Mouse (Mus musculus): Measurements from ENCODE around the gene Ptafr. TPM values are rescaled to one million over a fixed set of nuclear protein-coding genes. Genes with fewer than 3 reads are reported as not detected.
A peak's percentile ranks its signal among the peaks of the same experiment; 100 is the strongest.

Gene Ptafr
- total and polyA plus RNA-seq, 3 experiments = 0.31 to 1.1 TPM; not detected in 1

DNA sequence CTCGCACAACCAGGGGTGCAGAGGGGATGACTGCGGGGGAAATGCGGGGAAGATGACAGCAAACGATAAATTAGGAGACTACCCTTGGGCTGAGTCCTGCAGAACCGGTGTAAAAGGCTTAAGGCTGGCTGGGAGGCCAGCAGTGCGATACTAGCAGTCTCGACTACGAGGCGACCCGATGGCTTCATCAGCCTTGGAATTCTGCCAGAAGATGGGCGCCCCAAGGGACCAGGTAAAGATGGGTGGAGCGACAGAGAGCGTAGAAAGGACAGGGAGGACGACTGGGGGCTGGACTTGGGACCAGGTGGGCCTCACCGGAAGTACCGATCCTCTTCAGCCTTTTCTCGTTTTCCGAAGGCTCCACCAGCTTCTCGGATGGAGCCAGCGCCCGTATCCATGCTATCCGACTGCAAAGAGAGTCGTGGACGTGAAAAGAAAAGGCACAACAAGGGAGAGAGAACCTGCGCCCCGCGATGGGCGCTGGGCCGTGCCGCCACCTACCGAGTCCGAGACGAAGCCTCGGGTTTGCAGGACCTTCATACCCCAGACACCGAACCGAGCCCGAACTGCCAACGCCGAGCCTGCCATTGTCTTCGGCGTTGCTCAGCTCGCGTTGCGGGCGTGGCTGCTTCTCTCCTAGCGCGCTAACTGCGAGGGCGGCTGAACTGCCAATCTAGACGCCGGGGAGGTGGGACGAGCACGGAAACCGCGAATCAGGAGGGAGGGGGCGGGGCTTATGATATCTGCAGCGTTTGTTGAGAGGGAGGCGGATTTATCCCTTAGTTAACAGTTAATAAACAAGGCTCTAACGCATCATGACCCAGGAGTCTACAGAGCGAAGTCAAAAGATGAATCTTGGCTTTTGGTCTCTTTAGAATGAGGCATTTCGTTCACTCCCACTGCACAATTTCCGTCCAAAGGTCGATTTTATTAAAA, 30.6 kb upstream of the Ptafr start, which contains the start of gene Atpif1:
Gene Atpif1, minus strand, starts transcription at position 679 of the 936 bp plus-strand sequence.
- dilution Hi-C loops (cut with MboI; ENCODE audit: extremely low pct_ligation_motif_present, extremely low pct_unique_long_range_greater_than_20kb, low sequenced_read_pairs) = no loop called here
- H3K4me1 ChIP-seq (ENCODE audit: control insufficient read depth in 1 of 2, insufficient read depth in 2 of 2) = peaks cover 6 to 41% of the 10 kb centered on the region in 2 experiments

More for the DNA sequence above, 30.6 kb upstream of the Ptafr start, which contains the start of gene Atpif1:
- Histone ChIP-seq H3K36me3 (replicated peaks in 1 of 2; ENCODE audit: control insufficient read depth in 1 of 2, insufficient read depth in 1 of 2, low read length in 1 of 2) (peaks cover 2 to 34% of the 10 kb centered on the region in 2 experiments), H3K4me2 (ENCODE audit: insufficient read depth, low read depth, poor library complexity, severe bottlenecking) (peak within 1 kb of the TSS; percentile 99), H3K4me3 (replicated peaks in 1 of 3; ENCODE audit: low read depth in 2 of 3, low read length in 2 of 3, poor library complexity in 1 of 3) (peak within 1 kb of the TSS; percentile 78 to 92 (median 89)), H3K79me2 (replicated peaks; ENCODE audit: control insufficient read depth, extremely low read depth, insufficient read depth, poor library complexity, severe bottlenecking) (peaks cover 33% of the 10 kb centered on the region), H3K27ac (ENCODE audit: insufficient read depth, low read depth) (peak within 1 kb of the TSS; percentile 86), H3K27me3 (replicated peaks) (no peaks in the 10 kb centered on the region), H3K9me3 (replicated peaks; ENCODE audit: low read length) (no peaks in the 10 kb centered on the region), H3K9ac (ENCODE audit: insufficient read depth, low read depth) (peak within 1 kb of the TSS; percentile 96)
- peak; percentile 96 for DNase-seq (ENCODE audit: extremely low read depth)
- 0 out of 2 replicates have a peak, but pooled peaks have one; percentile 4 for TF ChIP-seq IRF4 (IDR thresholded peaks at IDR 0.05; ENCODE audit: low read depth, low read length)
- TF ChIP-seq HCFC1 (IDR thresholded peaks at IDR 0.05; ENCODE audit: low read depth, low read length) = no peak; the same call in 1 of the 2 replicates
- no peak for TF ChIP-seq USF2 (conservative IDR thresholded peaks at IDR 0.05; ENCODE audit: low read depth, low read length)
- no peak for TF ChIP-seq MAZ (IDR thresholded peaks at IDR 0.05; ENCODE audit: low read depth, low read length)
- no peak for TF ChIP-seq PAX5 (IDR thresholded peaks at IDR 0.05; ENCODE audit: low read length)
- peak; percentile 32; the same call in 1 of the 2 replicates for TF ChIP-seq CHD2 (IDR thresholded peaks at IDR 0.05; ENCODE audit: low read length)
- TF ChIP-seq ETS1 (conservative IDR thresholded peaks at IDR 0.05; ENCODE audit: low read depth, low read length) = no peak
- no peak; the same call in 1 of the 2 replicates for TF ChIP-seq SIN3A (IDR thresholded peaks at IDR 0.05; ENCODE audit: low read length)
- TF ChIP-seq E2F4 (IDR thresholded peaks at IDR 0.05; ENCODE audit: insufficient replicate concordance, low read depth, low read length) = no peak
- no peak for TF ChIP-seq CHD1 (IDR thresholded peaks at IDR 0.05; ENCODE audit: low read depth, low read length)
- peak; percentile 24; the same call in 1 of the 2 replicates for TF ChIP-seq TCF12 (IDR thresholded peaks at IDR 0.05; ENCODE audit: low read depth, low read length)
- no peak; the same call in 1 of the 2 replicates for TF ChIP-seq NELFE (IDR thresholded peaks at IDR 0.05; ENCODE audit: low read depth, low read length)
- TF ChIP-seq POLR2A (IDR thresholded peaks at IDR 0.05; ENCODE audit: low read depth, low read length) = no peak; the same call in 1 of the 2 replicates
- no peak; the same call in 1 of the 2 replicates for TF ChIP-seq ELF1 (IDR thresholded peaks at IDR 0.05; ENCODE audit: low read depth, low read length)
- TF ChIP-seq ZC3H11A (IDR thresholded peaks at IDR 0.05; ENCODE audit: low read depth, low read length) = no peak
- TF ChIP-seq ZMIZ1 (IDR thresholded peaks at IDR 0.05; ENCODE audit: low read depth, low read length) = peak; percentile 4; the same call in 1 of the 2 replicates
- no peak for TF ChIP-seq JUN (IDR thresholded peaks at IDR 0.05; ENCODE audit: insufficient read depth, low read depth, low read length)
- TF ChIP-seq POLR2AphosphoS2 (IDR thresholded peaks at IDR 0.05; ENCODE audit: low read depth, low read length) = 0 out of 2 replicates have a peak, but pooled peaks have one; percentile 33
- TF ChIP-seq MEF2A (IDR thresholded peaks at IDR 0.05; ENCODE audit: borderline replicate concordance, low read depth, low read length) = no peak
- no peak for TF ChIP-seq SMC3 (IDR thresholded peaks at IDR 0.05; ENCODE audit: low read depth, low read length)
- TF ChIP-seq RAD21 (IDR thresholded peaks at IDR 0.05; ENCODE audit: low read depth, low read length) = no peak
- TF ChIP-seq RCOR1 (conservative IDR thresholded peaks at IDR 0.05; ENCODE audit: low read depth, low read length) = no peak
- TF ChIP-seq TBP (conservative IDR thresholded peaks at IDR 0.05; ENCODE audit: low read depth, low read length) = peak; percentile 44; the same call in 1 of the 2 replicates
- TF ChIP-seq MAFK (IDR thresholded peaks at IDR 0.05; ENCODE audit: insufficient replicate concordance, low read length) = no peak
- TF ChIP-seq KAT2A (IDR thresholded peaks at IDR 0.05; ENCODE audit: insufficient replicate concordance, low read length) = no peak
- TF ChIP-seq MYC (IDR thresholded peaks at IDR 0.05; ENCODE audit: low read depth, low read length) = no peak
- peak; percentile 2; the same call in 1 of the 2 replicates for TF ChIP-seq MXI1 (IDR thresholded peaks at IDR 0.05; ENCODE audit: low read depth, low read length)
- TF ChIP-seq MAX (IDR thresholded peaks at IDR 0.05; ENCODE audit: low read length) = no peak
- no peak for TF ChIP-seq UBTF (IDR thresholded peaks at IDR 0.05; ENCODE audit: low read depth, low read length)
- no peak for TF ChIP-seq BHLHE40 (IDR thresholded peaks at IDR 0.05; ENCODE audit: low read depth, low read length)
- TF ChIP-seq USF1 (IDR thresholded peaks at IDR 0.05; ENCODE audit: low read depth, low read length) = no peak
- no peak for TF ChIP-seq CTCF (conservative IDR thresholded peaks at IDR 0.05 in 1 of 2, IDR thresholded peaks at IDR 0.05 in 1 of 2; ENCODE audit: low read depth in 2 of 2, low read length in 2 of 2)
- TF ChIP-seq ZKSCAN1 (IDR thresholded peaks at IDR 0.05; ENCODE audit: borderline replicate concordance, low read depth, low read length) = no peak
- no peak for TF ChIP-seq NRF1 (IDR thresholded peaks at IDR 0.05; ENCODE audit: low read depth, low read length)
- no peak for TF ChIP-seq EP300 (IDR thresholded peaks at IDR 0.05; ENCODE audit: low read length)
- no peak for TF ChIP-seq GABPA (IDR thresholded peaks at IDR 0.05; ENCODE audit: insufficient replicate concordance, low read depth, low read length)
- no peak for TF ChIP-seq ZNF384 (IDR thresholded peaks at IDR 0.05; ENCODE audit: low read depth, low read length)
- in situ Hi-C loops (cut with MboI; ENCODE audit: low pct_ligation_motif_present, low pct_unique_long_range_greater_than_20kb, low sequenced_read_pairs) = no loop called here

All from CH12.LX (cell line).